In the genomic region with DNA sequence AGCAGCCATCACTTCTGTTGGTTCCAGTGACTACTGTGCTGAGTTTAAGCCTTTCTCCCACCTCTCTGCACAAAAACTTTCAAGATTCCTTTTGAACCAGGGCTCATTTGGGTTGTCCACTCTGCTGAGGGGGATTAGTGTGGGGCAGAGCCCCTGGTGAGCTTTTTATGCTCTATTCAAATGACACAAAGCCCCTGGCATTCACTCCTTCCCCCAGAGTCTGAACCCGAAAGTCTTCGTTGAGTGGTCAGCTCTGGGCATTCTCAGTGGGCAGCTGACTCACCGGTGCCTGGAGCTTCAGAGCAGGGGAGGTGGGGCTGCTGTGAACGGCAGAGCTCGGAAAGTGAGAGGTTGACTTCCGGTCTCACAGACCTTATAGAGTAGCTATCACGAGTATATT, we compare ENCODE assay signal across 12 mouse cellular contexts. TPM values are rescaled to one million over a fixed set of nuclear protein-coding genes. Genes with fewer than 3 reads are reported as not detected.
A peak's percentile ranks its signal among the peaks of the same experiment; 100 is the strongest.
DNase-seq lines count a peak whose midpoint lies in the region; ATAC-seq and TF ChIP-seq lines count a peak whose summit lies in the region.
"Had no signal": no experiment of that assay in that cellular context is flagged by ENCODE, and none has a peak within 500 bp of the region (broad histone marks: within the 10 kb centered on the region; RNA-seq: fewer than 3 reads in every experiment).

No protein-coding gene starts in this region.

- H3K4me3 ChIP-seq in heart, embryonic 13.5 days = no peak overlapping the region
- H3K4me3 ChIP-seq in hindbrain, embryonic 11.5 days (ENCODE audit: low read depth, low read length) = no peak overlapping the region
- H3K4me3 ChIP-seq in myocyte = no peak overlapping the region
- no peak overlapping the region for H3K4me3 ChIP-seq in lung, adult 2 months (replicated peaks; ENCODE audit: extremely low read depth, low read depth, low read length)
- H3K4me3 ChIP-seq: embryonic facial prominence, embryonic 15.5 days had no signal

- H3K9ac ChIP-seq in heart, embryonic 13.5 days = peak overlapping the region; percentile 21; the same call in 1 of the 2 replicates
- H3K9ac ChIP-seq in hindbrain, embryonic 11.5 days (ENCODE audit: low read depth, low read length) = no peak overlapping the region
- H3K9ac ChIP-seq: embryonic facial prominence, embryonic 15.5 days had no signal

- peaks cover 22% of the 10 kb centered on the region for H3K4me1 ChIP-seq in heart, embryonic 13.5 days
- H3K4me1 ChIP-seq in hindbrain, embryonic 11.5 days (replicated peaks; ENCODE audit: control insufficient read depth, insufficient read depth, low read length) = peaks cover 6% of the 10 kb centered on the region
- H3K4me1 ChIP-seq in lung, adult 2 months (ENCODE audit: control insufficient read depth, insufficient read depth, low read length) = no peaks in the 10 kb centered on the region
- H3K4me1 ChIP-seq: embryonic facial prominence, embryonic 15.5 days had no signal

- no peak overlapping the region for H3K27ac ChIP-seq in heart, embryonic 13.5 days (replicated peaks)
- H3K27ac ChIP-seq in hindbrain, embryonic 11.5 days (ENCODE audit: low read depth, low read length) = peak overlapping the region; percentile 70
- H3K27ac ChIP-seq: embryonic facial prominence, embryonic 15.5 days; macrophage had no signal

- H3K36me3 ChIP-seq in heart, embryonic 13.5 days = no peaks in the 10 kb centered on the region
- H3K36me3 ChIP-seq in hindbrain, embryonic 11.5 days (ENCODE audit: control insufficient read depth, insufficient read depth, low read length) = no peaks in the 10 kb centered on the region
- no peaks in the 10 kb centered on the region for H3K36me3 ChIP-seq in myocyte (ENCODE audit: control insufficient read depth, insufficient read depth)
- H3K36me3 ChIP-seq: embryonic facial prominence, embryonic 15.5 days had no signal

- TF ChIP-seq CTCF in lung, adult 2 months (IDR thresholded peaks at IDR 0.05; ENCODE audit: insufficient read depth, low read length) = no peak

- 13% methylated on average over 7 of the region's 7 CpGs for WGBS in heart, embryonic 13.5 days
- WGBS in hindbrain, embryonic 11.5 days = 3% methylated on average over 7 of the region's 7 CpGs
- WGBS in lung, adult 2 months = 41% methylated on average over 7 of the region's 7 CpGs

- ATAC-seq in heart, embryonic 13.5 days (ENCODE audit: extremely low read depth, insufficient number of reproducible peaks, low FRiP score, low TSS enrichment) = no peak
- ATAC-seq in hindbrain, embryonic 11.5 days (ENCODE audit: low FRiP score) = peak; percentile 49; the same call in 1 of the 2 replicates
- ATAC-seq: intestine, postnatal 0 days had no signal

- no peaks in the 10 kb centered on the region for H3K27me3 ChIP-seq in heart, embryonic 13.5 days (replicated peaks)
- H3K27me3 ChIP-seq in hindbrain, embryonic 11.5 days (ENCODE audit: control insufficient read depth, insufficient read depth, low read length) = no peaks in the 10 kb centered on the region
- H3K27me3 ChIP-seq in myocyte (ENCODE audit: control insufficient read depth, insufficient read depth, insufficient read length) = no peaks in the 10 kb centered on the region
- H3K27me3 ChIP-seq: embryonic facial prominence, embryonic 15.5 days had no signal

- TF ChIP-seq POLR2A in myocyte (IDR thresholded peaks at IDR 0.05; ENCODE audit: insufficient read length, low read depth) = no peak
- TF ChIP-seq POLR2A in lung, adult 2 months (IDR thresholded peaks at IDR 0.05; ENCODE audit: borderline replicate concordance, extremely low read depth, low read depth, low read length) = no peak

- no peak for DNase-seq in heart, postnatal 4 days
- DNase-seq in embryo, embryonic 10 days (ENCODE audit: low spot score) = peak; percentile 66
- peak; percentile 38 for DNase-seq in hindbrain, embryonic 11.5 days (ENCODE audit: low spot score)
- DNase-seq in lung, adult 2 months = no peak
- DNase-seq in thymus, postnatal 14 days = no peak
- no peak for DNase-seq in layer of hippocampus, postnatal 36 days

- no peaks in the 10 kb centered on the region for H3K9me3 ChIP-seq in heart, embryonic 13.5 days
- H3K9me3 ChIP-seq in hindbrain, embryonic 11.5 days (ENCODE audit: control insufficient read depth, low read length) = no peaks in the 10 kb centered on the region
- H3K9me3 ChIP-seq: embryonic facial prominence, embryonic 15.5 days had no signal

- H3ac ChIP-seq in myocyte (ENCODE audit: control insufficient read depth, insufficient read length) = no peak overlapping the region

- peak overlapping the region; percentile 32 for H3K4me2 ChIP-seq in heart, embryonic 13.5 days
- peak overlapping the region; percentile 17; the same call in 1 of the 2 replicates for H3K4me2 ChIP-seq in hindbrain, embryonic 11.5 days (replicated peaks; ENCODE audit: low read depth, low read length)
- peak overlapping the region; percentile 52 for H3K4me2 ChIP-seq in myocyte (ENCODE audit: low read depth)
- H3K4me2 ChIP-seq: embryonic facial prominence, embryonic 15.5 days; liver, embryonic 11.5 days had no signal

- H3K79me2 ChIP-seq in myocyte (ENCODE audit: control insufficient read depth, insufficient read depth) = no peaks in the 10 kb centered on the region

TF ChIP-seq in myocyte, 11 proteins besides CTCF, POLR2A, EP300 and RAD21:
- TF ChIP-seq MAX (IDR thresholded peaks at IDR 0.05; ENCODE audit: low read depth) = no peak
- TF ChIP-seq CEBPB (IDR thresholded peaks at IDR 0.05; ENCODE audit: insufficient read depth, poor library complexity, severe bottlenecking) = no peak
- TF ChIP-seq USF1 (IDR thresholded peaks at IDR 0.05; ENCODE audit: low read depth) = no peak
- no peak for TF ChIP-seq POLR2AphosphoS2 (IDR thresholded peaks at IDR 0.05; ENCODE audit: insufficient read length, low read depth)
- TF ChIP-seq MYOG (IDR thresholded peaks at IDR 0.05; ENCODE audit: control insufficient read depth in 1 of 3, insufficient read depth in 1 of 3, insufficient read length in 2 of 3, low read depth in 2 of 3) = no peak
- TF ChIP-seq SRF (IDR thresholded peaks at IDR 0.05; ENCODE audit: control insufficient read depth, insufficient read length, low read depth) = no peak
- TF ChIP-seq REST (IDR thresholded peaks at IDR 0.05; ENCODE audit: insufficient read depth, insufficient read length) = no peak
- TF ChIP-seq TCF3 (IDR thresholded peaks at IDR 0.05; ENCODE audit: insufficient read length, low read depth) = no peak
- TF ChIP-seq E2F4 (IDR thresholded peaks at IDR 0.05; ENCODE audit: insufficient read depth) = no peak
- TF ChIP-seq MYOD1 (IDR thresholded peaks at IDR 0.05; ENCODE audit: control insufficient read depth in 1 of 3, insufficient read length in 2 of 3, low read depth in 2 of 3) = no peak
- TF ChIP-seq TCF12 (IDR thresholded peaks at IDR 0.05; ENCODE audit: insufficient read depth, poor library complexity, severe bottlenecking) = no peak

RNA-seq across cellular contexts. Expression of gene Arl4c, which starts 33.7 kb away (rescaled TPM):
- 6.6 and 7.6 TPM in 2 replicates for polyA plus RNA-seq in heart, embryonic 13.5 days (2015; fragmentation: Nextera tagmentation; extraction: Ambion mirVana)
- total RNA-seq in heart, postnatal 4 days (2021) = 10 to 100 TPM; 33.0 to 34.9 TPM
- polyA plus RNA-seq in hindbrain, embryonic 11.5 days (2014; fragmentation: Nextera tagmentation; extraction: Ambion mirVana) = 10.4 and 10.9 TPM in 2 replicates
- polyA plus RNA-seq in myocyte (2012; fragmentation: generic; extraction: Trizol) = 25.2 TPM
- polyA plus RNA-seq in lung, adult 2 months (2012; rRNA removed) = 17.6 and 22.1 TPM in 2 replicates
- total RNA-seq in layer of hippocampus, postnatal 36 days (2021) = 10 to 100 TPM; 26.1 to 29.0 TPM

Comparison
In these comparisons a context has a peak if more than half of its experiments do, and no peak if none do; other contexts are left out.
1. DNase-seq: peak in embryo, embryonic 10 days (single experiment) and hindbrain, embryonic 11.5 days (single experiment); none in heart, postnatal 4 days (single experiment), lung, adult 2 months (single experiment), thymus, postnatal 14 days (single experiment) and layer of hippocampus, postnatal 36 days (0 of 2).
2. Peak in every context shown above with its lines, with median percentiles within 50 percentile points of each other: H3K4me2 ChIP-seq.